Mouse (Mus musculus) liver, postnatal 0 days (tissue): ENCODE data around the gene Fhl5. TPM values are rescaled to one million over a fixed set of nuclear protein-coding genes. Genes with fewer than 3 reads are reported as not detected.
"Not testable (repeated sequence)": the region's sequence is repeated elsewhere in the genome, so short reads cannot be mapped to it uniquely, and the experiment has no call there.

Source experiments
- ATAC-seq: fragments of 200-750 bp; cut with Nextera tagmentation; 2 replicates; pipeline ENCODE4 v1.8.0; 2017; ENCODE audit warnings: mild to moderate bottlenecking, moderate library complexity
- DNase-seq: peaks from one replicate; pipeline ENCODE4 v3.0.0-alpha.2; 2016
- H3K27ac ChIP-seq: fragments of 300-500 bp; sonication (generic); 2 replicates; pipeline ENCODE4 v1.5.1; 2014; ENCODE audit warnings: antibody characterized with exemption, moderate library complexity, mild to moderate bottlenecking, low read depth
- H3K27me3 ChIP-seq: fragments of 300-500 bp; sonication (generic); 2 replicates; pipeline ENCODE4 v1.6.1; 2014; ENCODE audit warnings: low read length, control low read depth, mixed read lengths; ENCODE audit not compliant: insufficient read depth
- H3K36me3 ChIP-seq: fragments of 300-500 bp; sonication (generic); replicated peaks from 2 replicates; pipeline ENCODE4 v1.6.1; 2014; ENCODE audit warnings: mild to moderate bottlenecking, control low read depth, low read length, moderate library complexity, mixed read lengths; ENCODE audit not compliant: insufficient read depth
- H3K4me1 ChIP-seq: fragments of 300-500 bp; sonication (generic); 2 replicates; pipeline ENCODE4 v1.6.1; 2014; ENCODE audit warnings: antibody characterized with exemption, mild to moderate bottlenecking, control low read depth; ENCODE audit not compliant: insufficient read depth
- H3K4me2 ChIP-seq: fragments of 300-500 bp; sonication (generic); 2 replicates; pipeline ENCODE4 v1.6.1; 2014; ENCODE audit warnings: low read depth, mild to moderate bottlenecking, low read length, moderate library complexity, mixed read lengths
- H3K4me3 ChIP-seq: fragments of 300-500 bp; sonication (generic); 2 replicates; pipeline ENCODE4 v1.5.1; 2014; ENCODE audit warnings: low read depth, low read length
- H3K9ac ChIP-seq: fragments of 300-500 bp; sonication (generic); replicated peaks from 2 replicates; pipeline ENCODE4 v1.6.1; 2014; ENCODE audit warnings: mild to moderate bottlenecking, moderate library complexity
- H3K9me3 ChIP-seq: fragments of 300-500 bp; sonication (generic); 2 replicates; pipeline ENCODE4 v1.6.1; 2016; ENCODE audit warnings: mild to moderate bottlenecking, control low read depth, low read length, mixed read lengths
- CTCF ChIP-seq: sonication (generic); IDR thresholded peaks from 2 replicates; pipeline ENCODE4 v1.5.1; 2016; ENCODE audit warnings: antibody characterized with exemption, low read depth
- EP300 ChIP-seq: IDR thresholded peaks from 2 replicates; pipeline ENCODE4 v1.6.1; 2016; ENCODE audit warnings: antibody characterized with exemption, low read depth, mild to moderate bottlenecking
- WGBS: fragments of 180-500 bp; shearing (Covaris S2); extraction: QIAGEN DNeasy Blood & Tissue Kit; methylation state at CpG from one replicate; pipeline ENCODE4 v1.1.7; 2014; ENCODE audit not compliant: insufficient replicate concordance; 5-methylcytosine and 5-hydroxymethylcytosine counted together
- polyA plus RNA-seq: library from polyadenylated mRNA; unstranded; fragments of >200 nt; fragmentation: Nextera tagmentation; extraction: Ambion mirVana; gene quantifications from 2 replicates; pipeline ENCODE4 v1.2.1, GENCODE M21; 2015

Gene Fhl5
- polyA plus RNA-seq, 1 experiment from 2014 or later, result not detected

GRCm38 (mm10) chr4:25267144-25267543, 24.5 kb upstream of the Fhl5 start:
- H3K36me3 ChIP-seq, result peaks cover 52% of the 10 kb centered on the region
- TF ChIP-seq CTCF, result no peak
- no peak for TF ChIP-seq EP300
- 64% methylated on average over 3 of the region's 3 CpGs for WGBS

GRCm38 (mm10) chr4:25257822-25258398, 15.2 kb upstream of the Fhl5 start:
- no peak for ATAC-seq
- 73% methylated on average over 7 of the region's 7 CpGs for WGBS
- H3K4me2 ChIP-seq, result no peak overlapping the region
- no peak overlapping the region for H3K4me3 ChIP-seq
- no peak for DNase-seq
- H3K9me3 ChIP-seq, result no peaks in the 10 kb centered on the region
- no peaks in the 10 kb centered on the region for H3K27me3 ChIP-seq
- H3K27ac ChIP-seq, result no peak overlapping the region
- H3K9ac ChIP-seq, result no peak overlapping the region
- no peaks in the 10 kb centered on the region for H3K4me1 ChIP-seq
- TF ChIP-seq EP300 (no peak), CTCF (no peak)
- H3K36me3 ChIP-seq, result peaks cover 28% of the 10 kb centered on the region

More at GRCm38 (mm10) chr4:25267144-25267543, 24.5 kb upstream of the Fhl5 start:
- Histone ChIP-seq H3K9me3 (no peaks in the 10 kb centered on the region), H3K27me3 (no peaks in the 10 kb centered on the region), H3K4me3 (no peak overlapping the region), H3K27ac (no peak overlapping the region), H3K4me1 (no peaks in the 10 kb centered on the region), H3K9ac (no peak overlapping the region), H3K4me2 (no peak overlapping the region)
- DNase-seq (no peak), ATAC-seq (no peak)

- not testable (repeated sequence) for H3K27me3 ChIP-seq, H3K4me2 ChIP-seq, H3K4me3 ChIP-seq, H3K27ac ChIP-seq, ATAC-seq, H3K9me3 ChIP-seq, H3K36me3 ChIP-seq, DNase-seq, H3K4me1 ChIP-seq, H3K9ac ChIP-seq
- WGBS, result 100% methylated on average over 1 of the region's 1 CpGs
These were observed 7.0 kb downstream of the Fhl5 start for GRCm38 (mm10) chr4:25235663-25236062.

- H3K9me3 ChIP-seq, H3K4me2 ChIP-seq, H3K9ac ChIP-seq, DNase-seq, H3K36me3 ChIP-seq, H3K27me3 ChIP-seq, H3K4me3 ChIP-seq, H3K4me1 ChIP-seq, ATAC-seq, H3K27ac ChIP-seq: not testable (repeated sequence)
- 60% methylated on average over 1 of the region's 1 CpGs for WGBS
These were observed 8.9 kb downstream of the Fhl5 start for GRCm38 (mm10) chr4:25233767-25234166.

GRCm38 (mm10) chr4:25232546-25232945, 10.1 kb downstream of the Fhl5 start:
- TF ChIP-seq CTCF, result no peak
- TF ChIP-seq EP300, result no peak
- no peak overlapping the region for H3K9ac ChIP-seq
- no peak overlapping the region for H3K4me3 ChIP-seq
- no peaks in the 10 kb centered on the region for H3K27me3 ChIP-seq
- H3K36me3 ChIP-seq, result no peaks in the 10 kb centered on the region
- DNase-seq, result no peak
- H3K27ac ChIP-seq, result no peak overlapping the region
- H3K4me1 ChIP-seq, result no peaks in the 10 kb centered on the region
- H3K9me3 ChIP-seq, result no peaks in the 10 kb centered on the region
- H3K4me2 ChIP-seq, result no peak overlapping the region
- ATAC-seq, result no peak
- WGBS, result 85% methylated on average over 3 of the region's 3 CpGs

- ATAC-seq, result no peak
- no peak for DNase-seq
These were observed 15.1 kb downstream of the Fhl5 start for GRCm38 (mm10) chr4:25227527-25227926.

GRCm38 (mm10) chr4:25221927-25222326, 20.7 kb downstream of the Fhl5 start:
- Histone ChIP-seq H3K36me3 (no peaks in the 10 kb centered on the region), H3K9ac (no peak overlapping the region), H3K27ac (no peak overlapping the region), H3K27me3 (no peaks in the 10 kb centered on the region), H3K4me2 (no peak overlapping the region), H3K9me3 (no peaks in the 10 kb centered on the region), H3K4me1 (no peaks in the 10 kb centered on the region), H3K4me3 (no peak overlapping the region)
- TF ChIP-seq EP300, result no peak
- TF ChIP-seq CTCF, result no peak
- no peak for DNase-seq
- no peak for ATAC-seq

More at GRCm38 (mm10) chr4:25227527-25227926, 15.1 kb downstream of the Fhl5 start:
- Histone ChIP-seq H3K27ac (no peak overlapping the region), H3K4me2 (no peak overlapping the region), H3K4me1 (no peaks in the 10 kb centered on the region), H3K36me3 (no peaks in the 10 kb centered on the region), H3K27me3 (no peaks in the 10 kb centered on the region), H3K9ac (no peak overlapping the region), H3K9me3 (no peaks in the 10 kb centered on the region), H3K4me3 (no peak overlapping the region)
- TF ChIP-seq CTCF (no peak), EP300 (no peak)
- 32% methylated on average over 1 of the region's 1 CpGs for WGBS
